Mouse (Mus musculus): Measurements from ENCODE around the gene Stard10.

GRCm38 (mm10) chr7:101373082-101373481 lies 56.2 kb downstream of the Stard10 start:
- no peak for TF ChIP-seq CTCF (IDR thresholded peaks at IDR 0.05; ENCODE audit: low read depth)
- TF ChIP-seq EP300 (IDR thresholded peaks at IDR 0.05; ENCODE audit: low read depth) = no peak

All from heart, postnatal 0 days (tissue).